Mouse (Mus musculus): ENCODE measurements around the gene Zfp961. TPM values are rescaled to one million over a fixed set of nuclear protein-coding genes. Genes with fewer than 3 reads are reported as not detected.

Zfp961 gene
- polyA plus RNA-seq, 1 experiment from 2014 or later: 18.8 TPM

GRCm38 (mm10) chr8:71968636-71969035 lies 17.8 kb downstream of the Zfp961 start:
- no peaks in the 10 kb centered on the region for H3K27me3 ChIP-seq (replicated peaks; ENCODE audit: control insufficient read depth, insufficient read depth, low read length)
- no peaks in the 10 kb centered on the region for H3K4me1 ChIP-seq (replicated peaks; ENCODE audit: control insufficient read depth, insufficient read depth, low read length)
- no peak overlapping the region for H3K4me3 ChIP-seq (ENCODE audit: low read depth, low read length)
- H3K27ac ChIP-seq (ENCODE audit: low read depth, low read length): no peak overlapping the region
- H3K9me3 ChIP-seq (ENCODE audit: control insufficient read depth): no peaks in the 10 kb centered on the region
- no peak overlapping the region for H3K4me2 ChIP-seq (replicated peaks; ENCODE audit: low read depth)
- ATAC-seq: no peak
- peaks cover 41% of the 10 kb centered on the region for H3K36me3 ChIP-seq (ENCODE audit: control insufficient read depth, insufficient read depth)
- TF ChIP-seq CTCF (IDR thresholded peaks at IDR 0.05; ENCODE audit: low read depth): no peak
- no peak overlapping the region for H3K9ac ChIP-seq (ENCODE audit: low read depth, low read length)
- 84% methylated on average over 6 of the region's 6 CpGs for WGBS

GRCm38 (mm10) chr8:71971945-71972344 lies 21.1 kb downstream of the Zfp961 start:
- no peaks in the 10 kb centered on the region for H3K9me3 ChIP-seq (ENCODE audit: control insufficient read depth)
- no peak overlapping the region for H3K9ac ChIP-seq (ENCODE audit: low read depth, low read length)
- H3K27me3 ChIP-seq (replicated peaks; ENCODE audit: control insufficient read depth, insufficient read depth, low read length): no peaks in the 10 kb centered on the region
- ATAC-seq: no peak
- H3K27ac ChIP-seq (ENCODE audit: low read depth, low read length): no peak overlapping the region
- no peak overlapping the region for H3K4me2 ChIP-seq (replicated peaks; ENCODE audit: low read depth)
- no peaks in the 10 kb centered on the region for H3K4me1 ChIP-seq (replicated peaks; ENCODE audit: control insufficient read depth, insufficient read depth, low read length)
- peaks cover 23% of the 10 kb centered on the region for H3K36me3 ChIP-seq (ENCODE audit: control insufficient read depth, insufficient read depth)
- WGBS: 70% methylated on average over 1 of the region's 1 CpGs
- peak; percentile 77 for TF ChIP-seq CTCF (IDR thresholded peaks at IDR 0.05; ENCODE audit: low read depth)
- H3K4me3 ChIP-seq (ENCODE audit: low read depth, low read length): no peak overlapping the region

DNA sequence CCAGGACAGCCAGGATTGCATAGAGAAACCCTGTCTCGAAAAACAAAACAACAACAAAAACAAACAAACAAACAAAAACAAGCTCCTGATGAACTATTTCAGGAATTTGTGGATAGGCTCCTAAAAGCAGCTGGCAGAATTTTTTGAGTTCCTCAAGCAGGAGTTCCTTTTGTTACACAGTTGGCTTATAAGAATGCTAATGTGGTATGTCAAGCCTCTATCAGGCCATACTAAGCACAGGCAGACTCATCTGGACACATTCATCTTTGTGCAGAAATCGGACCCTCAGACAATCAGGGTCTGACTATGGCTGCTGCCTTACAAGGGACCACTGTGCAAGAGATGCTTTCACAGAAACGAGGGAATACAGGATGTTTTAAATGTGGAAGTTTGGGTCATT lies 23.4 kb downstream of the Zfp961 start:
- 78% methylated on average over 3 of the region's 3 CpGs for WGBS
- H3K27me3 ChIP-seq (replicated peaks; ENCODE audit: control insufficient read depth, insufficient read depth, low read length): no peaks in the 10 kb centered on the region
- ATAC-seq: no peak
- H3K4me1 ChIP-seq (replicated peaks; ENCODE audit: control insufficient read depth, insufficient read depth, low read length): no peaks in the 10 kb centered on the region
- H3K9me3 ChIP-seq (ENCODE audit: control insufficient read depth): no peaks in the 10 kb centered on the region
- H3K27ac ChIP-seq (ENCODE audit: low read depth, low read length): no peak overlapping the region
- TF ChIP-seq CTCF (IDR thresholded peaks at IDR 0.05; ENCODE audit: low read depth): no peak
- H3K9ac ChIP-seq (ENCODE audit: low read depth, low read length): no peak overlapping the region
- H3K36me3 ChIP-seq (ENCODE audit: control insufficient read depth, insufficient read depth): 0 out of 2 replicates have a peak, but pooled peaks cover 1% of the 10 kb centered on the region
- no peak overlapping the region for H3K4me2 ChIP-seq (replicated peaks; ENCODE audit: low read depth)
- no peak overlapping the region for H3K4me3 ChIP-seq (ENCODE audit: low read depth, low read length)

GRCm38 (mm10) chr8:71981032-71981431 lies 30.2 kb downstream of the Zfp961 start:
- 46% methylated on average over 2 of the region's 2 CpGs for WGBS
- Histone ChIP-seq H3K27ac (ENCODE audit: low read depth, low read length) (no peak overlapping the region), H3K36me3 (ENCODE audit: control insufficient read depth, insufficient read depth) (no peaks in the 10 kb centered on the region), H3K4me3 (ENCODE audit: low read depth, low read length) (no peak overlapping the region), H3K9ac (ENCODE audit: low read depth, low read length) (no peak overlapping the region), H3K4me2 (replicated peaks; ENCODE audit: low read depth) (no peak overlapping the region), H3K4me1 (replicated peaks; ENCODE audit: control insufficient read depth, insufficient read depth, low read length) (0 out of 2 replicates have a peak, but pooled peaks cover 2% of the 10 kb centered on the region), H3K9me3 (ENCODE audit: control insufficient read depth) (no peaks in the 10 kb centered on the region), H3K27me3 (replicated peaks; ENCODE audit: control insufficient read depth, insufficient read depth, low read length) (no peaks in the 10 kb centered on the region)
- TF ChIP-seq CTCF (IDR thresholded peaks at IDR 0.05; ENCODE audit: low read depth): no peak
- no peak for ATAC-seq

DNA sequence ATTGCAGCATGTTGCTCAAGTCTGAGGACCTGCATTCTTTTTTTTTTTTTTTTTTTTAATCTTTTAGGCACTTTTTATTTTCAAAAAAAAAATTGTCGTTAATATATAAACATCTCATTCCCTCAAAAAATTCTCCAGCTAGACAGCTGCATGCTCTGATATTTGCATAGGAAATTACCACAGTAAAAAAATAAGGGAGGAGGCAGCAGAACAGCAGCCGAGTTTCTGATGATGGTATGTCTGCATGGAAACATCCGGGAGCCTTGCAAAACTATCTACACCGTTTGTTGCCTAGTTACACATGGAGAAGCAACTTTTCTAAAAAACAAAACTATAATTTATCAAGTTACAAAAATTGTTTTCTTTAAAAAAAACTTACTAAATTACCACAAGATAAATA lies 30.6 kb downstream of the Zfp961 start:
- no peak for ATAC-seq
- Histone ChIP-seq H3K27ac (ENCODE audit: low read depth, low read length) (no peak overlapping the region), H3K4me2 (replicated peaks; ENCODE audit: low read depth) (no peak overlapping the region), H3K27me3 (replicated peaks; ENCODE audit: control insufficient read depth, insufficient read depth, low read length) (no peaks in the 10 kb centered on the region), H3K36me3 (ENCODE audit: control insufficient read depth, insufficient read depth) (no peaks in the 10 kb centered on the region), H3K9me3 (ENCODE audit: control insufficient read depth) (no peaks in the 10 kb centered on the region), H3K4me3 (ENCODE audit: low read depth, low read length) (no peak overlapping the region), H3K4me1 (replicated peaks; ENCODE audit: control insufficient read depth, insufficient read depth, low read length) (0 out of 2 replicates have a peak, but pooled peaks cover 2% of the 10 kb centered on the region), H3K9ac (ENCODE audit: low read depth, low read length) (no peak overlapping the region)
- TF ChIP-seq CTCF (IDR thresholded peaks at IDR 0.05; ENCODE audit: low read depth): no peak
- WGBS: 56% methylated on average over 4 of the region's 4 CpGs

GRCm38 (mm10) chr8:71984601-71985000 lies 33.8 kb downstream of the Zfp961 start:
- ATAC-seq: no peak
- Histone ChIP-seq H3K9me3 (ENCODE audit: control insufficient read depth) (no peaks in the 10 kb centered on the region), H3K9ac (ENCODE audit: low read depth, low read length) (no peak overlapping the region), H3K27me3 (replicated peaks; ENCODE audit: control insufficient read depth, insufficient read depth, low read length) (no peaks in the 10 kb centered on the region), H3K4me2 (replicated peaks; ENCODE audit: low read depth) (no peak overlapping the region), H3K27ac (ENCODE audit: low read depth, low read length) (no peak overlapping the region), H3K4me1 (replicated peaks; ENCODE audit: control insufficient read depth, insufficient read depth, low read length) (0 out of 2 replicates have a peak, but pooled peaks cover 2% of the 10 kb centered on the region), H3K36me3 (ENCODE audit: control insufficient read depth, insufficient read depth) (no peaks in the 10 kb centered on the region), H3K4me3 (ENCODE audit: low read depth, low read length) (no peak overlapping the region)
- peak; percentile 67 for TF ChIP-seq CTCF (IDR thresholded peaks at IDR 0.05; ENCODE audit: low read depth)
- WGBS: 56% methylated on average over 4 of the region's 4 CpGs

All from intestine, postnatal 0 days (tissue).